Mouse (Mus musculus): ENCODE results near the gene 9930022D16Rik. TPM values are rescaled to one million over a fixed set of nuclear protein-coding genes. Genes with fewer than 3 reads are reported as not detected.

The 9930022D16Rik gene
- not detected in 2 replicates for polyA plus RNA-seq (2014; fragmentation: Nextera tagmentation; extraction: Ambion mirVana)

DNA sequence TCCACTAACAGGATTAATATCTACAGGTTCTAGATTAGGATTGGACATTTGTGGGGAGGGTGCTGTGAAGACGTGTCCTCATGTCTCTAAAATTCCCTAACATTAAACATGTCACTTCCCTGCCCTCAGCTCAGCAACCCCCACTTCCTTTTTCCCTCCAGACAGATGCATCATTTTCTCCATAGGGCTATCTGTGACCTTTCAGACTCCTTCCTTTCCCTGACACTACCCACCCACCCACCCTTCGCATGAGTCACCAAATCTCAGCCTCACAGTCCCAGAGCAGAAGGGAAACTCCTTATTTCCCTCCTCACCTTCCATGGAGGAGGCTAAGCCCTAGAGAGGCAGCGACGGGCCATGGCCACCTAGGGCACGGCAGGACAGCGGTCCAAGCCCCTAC lies at the start of gene 9930022D16Rik:
TSS of gene 9930022D16Rik (plus strand) at position 301 of the 400 bp plus-strand sequence.
- Histone ChIP-seq H3K4me3 (ENCODE audit: low read depth, low read length) (no peak within 1 kb of the TSS), H3K4me1 (ENCODE audit: insufficient read depth) (peaks cover 3% of the 10 kb centered on the region), H3K36me3 (ENCODE audit: insufficient read depth) (no peaks in the 10 kb centered on the region), H3K9ac (no peak within 1 kb of the TSS), H3K27ac (ENCODE audit: low read depth) (no peak within 1 kb of the TSS), H3K27me3 (ENCODE audit: insufficient read depth, low read length) (no peaks in the 10 kb centered on the region), H3K9me3 (ENCODE audit: low read depth, low read length) (no peaks in the 10 kb centered on the region), H3K4me2 (no peak within 1 kb of the TSS)
- 76% methylated on average over 6 of the region's 6 CpGs for WGBS
- DNase-seq (no peak), ATAC-seq (ENCODE audit: insufficient read depth) (no peak)
- TF ChIP-seq CTCF (IDR thresholded peaks at IDR 0.05; ENCODE audit: low read depth), result no peak

DNA sequence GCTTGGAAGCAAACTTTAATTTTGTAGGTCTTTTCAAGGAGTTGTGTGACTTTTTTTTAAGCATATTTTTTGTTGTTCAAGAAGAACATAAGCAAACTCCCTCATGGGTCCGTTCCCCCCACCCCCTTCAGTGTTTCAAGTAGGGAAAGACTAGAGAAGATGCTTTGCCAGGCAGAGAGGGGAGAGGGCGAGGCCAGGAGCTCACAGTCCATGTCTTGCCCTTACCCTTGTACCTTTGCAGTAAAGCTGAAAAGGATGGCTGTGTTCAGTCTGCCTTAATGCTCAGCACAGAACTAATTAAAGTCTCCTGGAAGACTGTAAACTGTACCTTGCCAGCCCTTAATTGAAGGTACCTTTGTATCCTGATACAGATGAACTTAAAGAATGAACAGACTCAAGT lies 49.4 kb upstream of the 9930022D16Rik start:
- peak overlapping the region; percentile 91 for H3K9ac ChIP-seq
- 51% methylated on average over 2 of the region's 2 CpGs for WGBS
- peak overlapping the region; percentile 75 for H3K4me2 ChIP-seq
- no peaks in the 10 kb centered on the region for H3K9me3 ChIP-seq (ENCODE audit: low read depth, low read length)
- DNase-seq (no peak), ATAC-seq (ENCODE audit: insufficient read depth) (no peak)
- H3K36me3 ChIP-seq (ENCODE audit: insufficient read depth), result peaks cover 27% of the 10 kb centered on the region
- no peak for TF ChIP-seq CTCF (IDR thresholded peaks at IDR 0.05; ENCODE audit: low read depth)
- H3K27ac ChIP-seq (ENCODE audit: low read depth), result no peak overlapping the region
- peaks cover 7% of the 10 kb centered on the region for H3K4me1 ChIP-seq (ENCODE audit: insufficient read depth)
- peak overlapping the region; percentile 89 for H3K4me3 ChIP-seq (ENCODE audit: low read depth, low read length)
- no peaks in the 10 kb centered on the region for H3K27me3 ChIP-seq (ENCODE audit: insufficient read depth, low read length)

DNA sequence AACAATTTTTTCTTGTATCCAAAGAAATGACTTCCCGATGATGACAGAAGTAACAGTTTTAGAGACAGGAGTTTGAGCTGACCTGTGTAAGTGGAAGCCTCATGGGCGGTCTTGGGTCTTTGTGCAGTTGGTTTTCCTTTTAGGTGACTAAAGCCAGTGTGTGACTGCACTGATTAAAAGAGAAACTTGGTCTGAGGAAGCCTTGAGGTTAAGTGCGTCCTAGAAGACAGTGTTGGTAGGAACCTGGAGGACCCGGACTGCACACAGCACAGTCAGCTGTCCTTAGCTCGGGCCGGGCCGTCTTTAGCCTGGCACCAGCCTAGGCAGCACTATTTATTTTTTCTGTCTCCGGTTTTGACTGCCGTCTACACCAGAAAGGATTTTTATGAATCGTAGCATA lies 48.8 kb upstream of the 9930022D16Rik start:
- peaks cover 30% of the 10 kb centered on the region for H3K36me3 ChIP-seq (ENCODE audit: insufficient read depth)
- H3K4me2 ChIP-seq, result peak overlapping the region; percentile 75
- H3K27me3 ChIP-seq (ENCODE audit: insufficient read depth, low read length), result no peaks in the 10 kb centered on the region
- ATAC-seq (ENCODE audit: insufficient read depth) (no peak), DNase-seq (no peak)
- peak overlapping the region; percentile 20; the same call in 1 of the 2 replicates for H3K9ac ChIP-seq
- no peak overlapping the region for H3K27ac ChIP-seq (ENCODE audit: low read depth)
- peaks cover 7% of the 10 kb centered on the region for H3K4me1 ChIP-seq (ENCODE audit: insufficient read depth)
- 51% methylated on average over 10 of the region's 10 CpGs for WGBS
- no peaks in the 10 kb centered on the region for H3K9me3 ChIP-seq (ENCODE audit: low read depth, low read length)
- peak overlapping the region; percentile 89; the same call in 1 of the 2 replicates for H3K4me3 ChIP-seq (ENCODE audit: low read depth, low read length)
- TF ChIP-seq CTCF (IDR thresholded peaks at IDR 0.05; ENCODE audit: low read depth), result no peak

DNA sequence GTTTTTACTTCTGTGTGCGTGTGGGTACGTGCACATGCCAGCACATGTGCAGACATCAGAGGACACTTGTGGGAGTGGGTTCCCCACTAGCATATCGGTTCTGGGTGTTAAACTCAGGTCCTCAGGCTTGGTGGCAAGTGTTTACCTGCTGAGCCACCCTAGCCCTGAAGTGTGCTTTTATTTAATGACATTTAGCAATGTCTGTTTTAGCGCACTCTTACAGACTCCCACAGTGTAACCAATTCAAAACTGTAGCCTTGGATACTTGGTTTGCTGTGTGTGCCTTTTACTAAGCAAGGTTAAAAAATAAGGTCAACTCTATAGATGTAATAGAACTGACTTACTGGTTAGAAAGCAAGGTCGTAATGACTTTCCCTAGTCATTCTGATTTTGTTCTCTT lies 47.9 kb upstream of the 9930022D16Rik start:
- no peak overlapping the region for H3K9ac ChIP-seq
- no peak overlapping the region for H3K27ac ChIP-seq (ENCODE audit: low read depth)
- no peak for TF ChIP-seq CTCF (IDR thresholded peaks at IDR 0.05; ENCODE audit: low read depth)
- 88% methylated on average over 5 of the region's 5 CpGs for WGBS
- ATAC-seq (ENCODE audit: insufficient read depth) (no peak), DNase-seq (no peak)
- no peak overlapping the region for H3K4me3 ChIP-seq (ENCODE audit: low read depth, low read length)
- peak overlapping the region; percentile 75; the same call in 1 of the 2 replicates for H3K4me2 ChIP-seq
- H3K9me3 ChIP-seq (ENCODE audit: low read depth, low read length), result no peaks in the 10 kb centered on the region
- H3K27me3 ChIP-seq (ENCODE audit: insufficient read depth, low read length), result no peaks in the 10 kb centered on the region
- H3K36me3 ChIP-seq (ENCODE audit: insufficient read depth), result peaks cover 33% of the 10 kb centered on the region
- H3K4me1 ChIP-seq (ENCODE audit: insufficient read depth), result peaks cover 7% of the 10 kb centered on the region

DNA sequence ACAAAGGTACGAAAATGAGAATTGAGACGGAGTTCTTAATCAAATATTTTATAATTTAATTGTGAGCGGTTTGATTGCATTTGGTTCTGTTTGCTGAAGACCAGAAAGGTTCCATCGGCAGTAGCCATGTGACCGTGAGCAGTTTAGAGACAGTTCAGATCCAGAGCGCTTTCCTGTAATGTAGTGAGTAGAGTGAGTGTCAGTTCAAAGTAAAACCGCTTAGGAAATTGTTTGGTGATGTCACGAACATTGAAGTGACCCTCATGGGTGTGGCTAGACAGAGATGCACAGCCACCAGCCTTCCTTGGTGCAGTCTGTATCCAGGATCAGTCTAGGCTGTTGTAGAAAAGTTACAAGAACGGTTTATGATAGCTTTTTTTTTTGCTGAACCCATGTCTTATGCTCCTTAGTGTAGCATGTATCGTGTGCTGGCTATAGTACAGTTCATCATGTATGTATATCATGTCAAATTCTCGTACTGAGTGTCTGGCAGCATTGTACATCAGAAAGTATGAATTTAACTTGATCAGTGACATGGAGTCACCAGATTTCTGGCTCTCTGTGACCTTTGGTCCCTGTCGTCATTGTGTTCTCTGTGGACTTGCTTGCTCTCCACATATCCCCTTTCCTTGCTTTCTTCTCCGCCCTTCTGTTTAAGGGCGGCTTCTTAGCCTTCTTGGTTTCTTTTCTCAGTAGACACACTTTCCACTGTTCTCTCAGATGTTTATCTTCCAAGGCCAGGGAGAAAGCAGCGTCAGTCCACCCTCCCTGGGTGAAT lies 46.7 kb upstream of the 9930022D16Rik start:
- ATAC-seq (ENCODE audit: insufficient read depth) (no peak), DNase-seq (no peak)
- Histone ChIP-seq H3K27me3 (ENCODE audit: insufficient read depth, low read length) (no peaks in the 10 kb centered on the region), H3K4me1 (ENCODE audit: insufficient read depth) (peaks cover 7% of the 10 kb centered on the region), H3K4me2 (no peak overlapping the region), H3K27ac (ENCODE audit: low read depth) (no peak overlapping the region), H3K36me3 (ENCODE audit: insufficient read depth) (peaks cover 33% of the 10 kb centered on the region), H3K9ac (no peak overlapping the region), H3K9me3 (ENCODE audit: low read depth, low read length) (no peaks in the 10 kb centered on the region), H3K4me3 (ENCODE audit: low read depth, low read length) (no peak overlapping the region)
- no peak for TF ChIP-seq CTCF (IDR thresholded peaks at IDR 0.05; ENCODE audit: low read depth)
- WGBS, result 69% methylated on average over 15 of the region's 15 CpGs

DNA sequence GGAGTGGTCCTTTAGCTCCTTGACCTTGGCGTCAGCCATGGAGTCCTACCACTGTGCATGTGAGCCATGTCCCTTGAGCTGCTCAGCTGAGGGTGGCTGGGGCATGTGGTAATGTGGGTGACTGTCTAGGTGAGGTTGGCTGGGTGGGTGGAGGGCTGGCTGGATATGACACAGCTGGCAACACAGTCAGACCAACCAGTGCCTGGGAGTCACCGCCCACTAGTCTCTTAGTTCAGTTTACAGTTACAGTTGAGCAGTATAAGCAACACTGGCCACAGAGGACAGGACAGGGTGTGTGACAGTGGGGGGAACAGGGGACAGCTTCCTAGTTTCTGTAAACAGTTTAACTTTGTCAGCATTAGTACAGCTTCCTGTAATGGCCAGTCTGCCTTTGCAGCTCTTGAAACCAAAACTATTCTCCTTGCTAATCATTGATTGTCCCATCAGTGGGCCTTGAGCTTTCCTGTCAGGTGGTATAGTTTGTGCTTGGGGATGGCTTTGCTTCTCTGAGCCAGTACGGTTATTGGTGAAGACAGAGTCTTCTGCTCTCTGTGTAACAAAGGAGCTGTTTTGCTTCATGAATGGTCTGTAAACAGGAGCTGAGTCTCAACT lies 44.6 kb upstream of the 9930022D16Rik start:
- Histone ChIP-seq H3K36me3 (ENCODE audit: insufficient read depth) (peaks cover 34% of the 10 kb centered on the region), H3K4me1 (ENCODE audit: insufficient read depth) (peaks cover 7% of the 10 kb centered on the region), H3K4me3 (ENCODE audit: low read depth, low read length) (no peak overlapping the region), H3K27me3 (ENCODE audit: insufficient read depth, low read length) (no peaks in the 10 kb centered on the region), H3K4me2 (no peak overlapping the region), H3K27ac (ENCODE audit: low read depth) (no peak overlapping the region; the same call in 1 of the 2 replicates), H3K9ac (no peak overlapping the region), H3K9me3 (ENCODE audit: low read depth, low read length) (no peaks in the 10 kb centered on the region)
- no peak for TF ChIP-seq CTCF (IDR thresholded peaks at IDR 0.05; ENCODE audit: low read depth)
- ATAC-seq (ENCODE audit: insufficient read depth) (peak; percentile 81), DNase-seq (peak; percentile 51)
- 68% methylated on average over 3 of the region's 3 CpGs for WGBS

DNA sequence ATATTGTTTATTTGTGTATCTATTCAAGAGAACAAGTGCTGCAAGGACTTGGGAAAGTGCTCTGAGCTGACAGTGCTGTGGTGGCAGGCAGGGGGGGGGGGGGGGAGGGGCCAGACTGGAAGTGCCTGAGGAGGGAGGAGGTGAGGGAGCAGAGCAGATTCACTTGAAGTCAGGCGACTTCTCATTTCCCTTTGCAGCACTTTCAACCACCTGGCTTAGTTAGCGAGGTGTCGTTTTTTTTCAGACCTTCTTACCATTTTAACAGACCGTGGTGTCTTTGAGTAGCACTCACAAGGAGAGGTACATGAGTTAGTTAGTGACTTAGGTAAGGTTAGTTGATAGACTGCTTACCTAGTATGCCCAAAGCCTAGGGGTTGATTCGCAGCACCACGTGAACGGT lies 38.3 kb upstream of the 9930022D16Rik start:
- no peak for DNase-seq
- Histone ChIP-seq H3K27me3 (ENCODE audit: insufficient read depth, low read length) (no peaks in the 10 kb centered on the region), H3K4me3 (ENCODE audit: low read depth, low read length) (no peak overlapping the region), H3K36me3 (ENCODE audit: insufficient read depth) (peaks cover 2% of the 10 kb centered on the region; the same call in 1 of the 2 replicates), H3K27ac (ENCODE audit: low read depth) (no peak overlapping the region), H3K4me2 (no peak overlapping the region), H3K9me3 (ENCODE audit: low read depth, low read length) (no peaks in the 10 kb centered on the region), H3K4me1 (ENCODE audit: insufficient read depth) (peaks cover 6% of the 10 kb centered on the region; the same call in 1 of the 2 replicates), H3K9ac (no peak overlapping the region)
- TF ChIP-seq CTCF (IDR thresholded peaks at IDR 0.05; ENCODE audit: low read depth), result no peak
- ATAC-seq (ENCODE audit: insufficient read depth), result 0 out of 2 replicates have a peak, but pooled peaks have one; percentile 30
- WGBS, result 63% methylated on average over 7 of the region's 7 CpGs
